ENCODE assay signal across 8 mouse cellular contexts in the genomic region with DNA sequence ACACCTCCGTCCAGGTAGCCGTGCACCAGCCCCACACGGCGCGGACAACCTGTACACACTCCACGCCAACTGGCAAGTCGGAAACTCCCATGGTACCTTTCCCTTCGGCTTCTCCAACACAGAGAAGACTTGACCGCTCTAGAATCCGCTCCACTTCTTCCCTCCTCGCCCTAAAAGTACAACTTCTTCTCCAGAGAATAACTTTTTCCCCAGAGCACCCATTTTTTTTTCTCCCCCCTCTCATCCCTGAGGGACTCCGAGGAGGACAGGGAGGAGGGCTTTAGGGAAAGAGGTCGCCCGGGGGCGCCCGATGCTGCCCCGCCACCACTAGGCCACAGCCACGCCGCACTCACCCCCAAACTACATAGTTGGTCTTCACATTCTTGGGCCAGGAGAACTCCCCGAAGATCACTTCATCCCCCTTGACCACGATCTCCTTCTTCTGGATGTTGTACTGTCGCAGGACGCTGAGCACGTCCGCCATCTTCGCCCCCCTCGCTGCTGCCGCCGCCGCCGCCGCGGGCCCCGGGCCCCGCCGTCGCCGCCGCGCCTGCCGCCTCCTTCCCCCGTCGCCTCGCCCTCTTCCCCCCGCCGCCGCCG. TPM values are rescaled to one million over a fixed set of nuclear protein-coding genes. Genes with fewer than 3 reads are reported as not detected.
A peak's percentile ranks its signal among the peaks of the same experiment; 100 is the strongest.
DNase-seq lines count a peak whose midpoint lies in the region; ATAC-seq and TF ChIP-seq lines count a peak whose summit lies in the region.

No protein-coding gene starts in this region.

- under 1% methylated on average over 38 of the region's 48 CpGs for WGBS in forebrain, embryonic 15.5 days
- 1% methylated on average over 33 of the region's 48 CpGs for WGBS in kidney, embryonic 14.5 days

- no peak; the same call in 1 of the 2 replicates for TF ChIP-seq POLR2A in testis, adult 2 months (IDR thresholded peaks at IDR 0.05; ENCODE audit: control insufficient read depth, low read depth, low read length)

- peak overlapping the region; percentile 94 for H3K27ac ChIP-seq in brown adipose tissue, adult 24 weeks (replicated peaks; ENCODE audit: low read depth, low read length)
- peak overlapping the region; percentile 95 for H3K27ac ChIP-seq in forebrain, embryonic 15.5 days (replicated peaks)
- H3K27ac ChIP-seq in kidney, embryonic 14.5 days (ENCODE audit: low read depth, low read length): peak overlapping the region; percentile 87
- H3K27ac ChIP-seq in testis, adult 2 months (ENCODE audit: control insufficient read depth, insufficient read depth, low read depth, low read length): peak overlapping the region; percentile 99

- H3K27me3 ChIP-seq in forebrain, embryonic 15.5 days: no peaks in the 10 kb centered on the region
- H3K27me3 ChIP-seq in kidney, embryonic 14.5 days (ENCODE audit: control insufficient read depth, insufficient read depth, low read length): no peaks in the 10 kb centered on the region
- H3K27me3 ChIP-seq in testis, adult 2 months (ENCODE audit: control insufficient read depth, insufficient read depth, low read length): no peaks in the 10 kb centered on the region

- no peak for DNase-seq in cerebellum, adult 9-11 months
- DNase-seq in 3134 (ENCODE audit: extremely low read depth, insufficient read length, low spot score): peak; percentile 81

- peak overlapping the region; percentile 77 for H3K4me2 ChIP-seq in forebrain, embryonic 15.5 days (replicated peaks)
- peak overlapping the region; percentile 71 for H3K4me2 ChIP-seq in kidney, embryonic 14.5 days (replicated peaks; ENCODE audit: low read depth, low read length)

- peak; percentile 56 for ATAC-seq in cerebellum, adult (ENCODE audit: insufficient number of reproducible peaks, low FRiP score, low TSS enrichment)
- ATAC-seq in forebrain, embryonic 15.5 days (replicated peaks): peak; percentile 79
- peak; percentile 72 for ATAC-seq in kidney, embryonic 14.5 days (ENCODE audit: low FRiP score, low TSS enrichment)
- peak; percentile 34 for ATAC-seq in megakaryocyte, adult 5-6 weeks (ENCODE audit: poor library complexity, severe bottlenecking)

- no peak; the same call in 1 of the 2 replicates for TF ChIP-seq CTCF in testis, adult 2 months (IDR thresholded peaks at IDR 0.05; ENCODE audit: control insufficient read depth, insufficient read depth, insufficient replicate concordance, low read depth, low read length)

- peaks cover 3% of the 10 kb centered on the region; the same call in 1 of the 2 replicates for H3K36me3 ChIP-seq in forebrain, embryonic 15.5 days
- peaks cover 6% of the 10 kb centered on the region; the same call in 1 of the 2 replicates for H3K36me3 ChIP-seq in kidney, embryonic 14.5 days (ENCODE audit: control insufficient read depth, insufficient read depth, low read length)
- H3K36me3 ChIP-seq in testis, adult 2 months (ENCODE audit: control insufficient read depth, insufficient read depth, low read length): no peaks in the 10 kb centered on the region

- peak overlapping the region; percentile 82 for H3K9ac ChIP-seq in forebrain, embryonic 15.5 days (replicated peaks)
- peak overlapping the region; percentile 93 for H3K9ac ChIP-seq in kidney, embryonic 14.5 days (ENCODE audit: low read depth, low read length)

- no peaks in the 10 kb centered on the region for H3K4me1 ChIP-seq in brown adipose tissue, adult 24 weeks (ENCODE audit: control insufficient read depth, insufficient read depth, insufficient read length, low read length)
- peaks cover 20% of the 10 kb centered on the region for H3K4me1 ChIP-seq in forebrain, embryonic 15.5 days
- H3K4me1 ChIP-seq in kidney, embryonic 14.5 days (ENCODE audit: control insufficient read depth, insufficient read depth, low read length): no peaks in the 10 kb centered on the region
- peaks cover 2% of the 10 kb centered on the region; the same call in 1 of the 2 replicates for H3K4me1 ChIP-seq in testis, adult 2 months (ENCODE audit: control insufficient read depth, insufficient read depth, low read length)

- H3K9me3 ChIP-seq in forebrain, embryonic 15.5 days: no peaks in the 10 kb centered on the region
- H3K9me3 ChIP-seq in kidney, embryonic 14.5 days (ENCODE audit: control insufficient read depth, low read length): no peaks in the 10 kb centered on the region

- H3K4me3 ChIP-seq in brown adipose tissue, adult 24 weeks (ENCODE audit: insufficient read depth, low read depth, low read length): peak overlapping the region; percentile 90
- peak overlapping the region; percentile 96 for H3K4me3 ChIP-seq in forebrain, embryonic 15.5 days
- peak overlapping the region; percentile 84 for H3K4me3 ChIP-seq in kidney, embryonic 14.5 days (ENCODE audit: low read length)
- H3K4me3 ChIP-seq in testis, adult 2 months (ENCODE audit: control insufficient read depth, low read depth, low read length): peak overlapping the region; percentile 100

RNA-seq across cellular contexts. Expression of a gene that starts 0.5 kb away (rescaled TPM):
- polyA plus RNA-seq in brown adipose tissue, adult 24 weeks (2012; ENCODE audit: insufficient read depth, insufficient read length, missing spikeins): 26.7 and 27.2 TPM in 2 replicates
- polyA plus RNA-seq in forebrain, embryonic 15.5 days (2015; fragmentation: Nextera tagmentation; extraction: Ambion mirVana): 25.8 and 31.0 TPM in 2 replicates
- polyA plus RNA-seq in kidney, embryonic 14.5 days (2014; fragmentation: Nextera tagmentation; extraction: Ambion mirVana): 27.3 and 28.7 TPM in 2 replicates
- 47.0 and 47.1 TPM in 2 replicates for total RNA-seq in megakaryocyte, adult 5-6 weeks (2015)
- 11.2 and 15.5 TPM in 2 replicates for total RNA-seq in megakaryocyte, adult 5-6 weeks (2017)
- polyA plus RNA-seq in testis, adult 2 months (2012; rRNA removed): 8.0 and 11.8 TPM in 2 replicates

RNA-seq across cellular contexts. Expression of a gene that starts 13.9 kb away (rescaled TPM):
- 87.4 and 102 TPM in 2 replicates for polyA plus RNA-seq in brown adipose tissue, adult 24 weeks (2012; ENCODE audit: insufficient read depth, insufficient read length, missing spikeins)
- 177 TPM in 2 replicates for polyA plus RNA-seq in forebrain, embryonic 15.5 days (2015; fragmentation: Nextera tagmentation; extraction: Ambion mirVana)
- 74.9 and 76.5 TPM in 2 replicates for polyA plus RNA-seq in kidney, embryonic 14.5 days (2014; fragmentation: Nextera tagmentation; extraction: Ambion mirVana)
- total RNA-seq in megakaryocyte, adult 5-6 weeks (2015): 81.5 and 98.7 TPM in 2 replicates
- 21.5 and 22.3 TPM in 2 replicates for total RNA-seq in megakaryocyte, adult 5-6 weeks (2017)
- 87.3 and 102 TPM in 2 replicates for polyA plus RNA-seq in testis, adult 2 months (2012; rRNA removed)
